Mouse (Mus musculus) forebrain, postnatal 0 days (tissue): ENCODE results near the gene Tcf7l1. TPM values are rescaled to one million over a fixed set of nuclear protein-coding genes. Genes with fewer than 3 reads are reported as not detected.

Source experiments
- ATAC-seq: fragments of 200-750 bp; cut with Nextera tagmentation; 2 replicates; pipeline ENCODE4 v1.8.0; 2017; ENCODE audit warnings: mild to moderate bottlenecking, moderate library complexity
- DNase-seq: peaks from one replicate; pipeline ENCODE4 v3.0.0-alpha.2; 2015
- H3K27ac ChIP-seq: fragments of 300-500 bp; sonication (generic); 2 replicates; pipeline ENCODE4 v1.5.1; 2014; ENCODE audit warnings: low read depth, mild to moderate bottlenecking, antibody characterized with exemption, low read length, moderate library complexity, mixed read lengths
- H3K27me3 ChIP-seq: fragments of 300-500 bp; sonication (generic); 2 replicates; pipeline ENCODE4 v1.6.1; 2014; ENCODE audit warnings: mild to moderate bottlenecking, low read length, mixed read lengths; ENCODE audit not compliant: insufficient read depth
- H3K36me3 ChIP-seq: fragments of 300-500 bp; sonication (generic); 2 replicates; pipeline ENCODE4 v1.6.1; 2014; ENCODE audit warnings: mild to moderate bottlenecking, moderate library complexity; ENCODE audit not compliant: insufficient read depth
- H3K4me1 ChIP-seq: fragments of 300-500 bp; sonication (generic); 2 replicates; pipeline ENCODE4 v1.6.1; 2014; ENCODE audit warnings: antibody characterized with exemption; ENCODE audit not compliant: insufficient read depth
- H3K4me2 ChIP-seq: fragments of 300-500 bp; sonication (generic); 2 replicates; pipeline ENCODE4 v1.6.1; 2014; ENCODE audit warnings: low read depth, mild to moderate bottlenecking, moderate library complexity
- H3K4me3 ChIP-seq: fragments of 300-500 bp; sonication (generic); 2 replicates; pipeline ENCODE4 v1.5.1; 2014; ENCODE audit warnings: low read depth, low read length, mixed read lengths
- H3K9ac ChIP-seq: fragments of 300-500 bp; sonication (generic); 2 replicates; pipeline ENCODE4 v1.6.1; 2014; ENCODE audit warnings: mild to moderate bottlenecking
- H3K9me3 ChIP-seq: fragments of 300-500 bp; sonication (generic); 2 replicates; pipeline ENCODE4 v1.6.1; 2016; ENCODE audit warnings: low read length
- CTCF ChIP-seq: sonication (generic); IDR thresholded peaks from 2 replicates; pipeline ENCODE4 v1.5.1; 2016; ENCODE audit warnings: antibody characterized with exemption, control low read depth, low read depth
- WGBS: fragments of 180-500 bp; shearing (Covaris S2); extraction: QIAGEN DNeasy Blood & Tissue Kit; methylation state at CpG from one replicate; pipeline ENCODE4 v1.1.7; 2014; 5-methylcytosine and 5-hydroxymethylcytosine counted together
- polyA plus RNA-seq: library from polyadenylated mRNA; unstranded; fragments of >200 nt; fragmentation: Nextera tagmentation; extraction: Ambion mirVana; gene quantifications from 2 replicates; pipeline ENCODE4 v1.2.1, GENCODE M21; 2015
- total RNA-seq: library from RNA; depleted of rRNA; stranded (reverse); fragments of >200 nt; gene quantifications from 2 replicates; pipeline ENCODE4 v1.2.3, GENCODE M21; 2014

Tcf7l1 gene
- total and polyA plus RNA-seq, 2 experiments from 2014 or later: 1.1 to 4.5 TPM

DNA sequence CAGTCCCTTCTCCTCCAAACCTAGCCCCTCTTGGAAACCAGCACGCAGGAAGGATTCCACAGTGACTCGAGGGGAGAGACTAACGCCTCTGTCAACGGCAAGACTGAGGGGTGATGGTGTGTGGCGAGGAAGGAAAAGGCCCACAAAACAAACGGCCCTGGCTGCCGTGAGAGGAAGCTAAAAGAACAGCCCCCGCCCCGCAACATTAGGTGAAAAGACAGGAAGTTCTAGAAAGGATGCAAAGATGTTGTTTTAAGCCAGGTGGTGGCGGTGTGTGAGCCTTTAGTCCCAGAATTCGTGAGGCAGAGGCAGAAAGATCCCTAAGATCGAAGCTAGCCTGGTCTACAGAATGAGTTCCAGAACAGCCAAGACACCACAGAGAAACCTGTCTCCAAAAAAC is 43.3 kb downstream of the Tcf7l1 start:
- H3K9ac ChIP-seq: no peak overlapping the region
- H3K27me3 ChIP-seq: no peaks in the 10 kb centered on the region
- H3K4me1 ChIP-seq: no peaks in the 10 kb centered on the region
- ATAC-seq (no peak), DNase-seq (no peak)
- H3K9me3 ChIP-seq: no peaks in the 10 kb centered on the region
- 81% methylated on average over 12 of the region's 12 CpGs for WGBS
- H3K4me2 ChIP-seq: no peak overlapping the region
- no peak overlapping the region for H3K4me3 ChIP-seq
- no peaks in the 10 kb centered on the region for H3K36me3 ChIP-seq
- no peak for TF ChIP-seq CTCF
- no peak overlapping the region for H3K27ac ChIP-seq

DNA sequence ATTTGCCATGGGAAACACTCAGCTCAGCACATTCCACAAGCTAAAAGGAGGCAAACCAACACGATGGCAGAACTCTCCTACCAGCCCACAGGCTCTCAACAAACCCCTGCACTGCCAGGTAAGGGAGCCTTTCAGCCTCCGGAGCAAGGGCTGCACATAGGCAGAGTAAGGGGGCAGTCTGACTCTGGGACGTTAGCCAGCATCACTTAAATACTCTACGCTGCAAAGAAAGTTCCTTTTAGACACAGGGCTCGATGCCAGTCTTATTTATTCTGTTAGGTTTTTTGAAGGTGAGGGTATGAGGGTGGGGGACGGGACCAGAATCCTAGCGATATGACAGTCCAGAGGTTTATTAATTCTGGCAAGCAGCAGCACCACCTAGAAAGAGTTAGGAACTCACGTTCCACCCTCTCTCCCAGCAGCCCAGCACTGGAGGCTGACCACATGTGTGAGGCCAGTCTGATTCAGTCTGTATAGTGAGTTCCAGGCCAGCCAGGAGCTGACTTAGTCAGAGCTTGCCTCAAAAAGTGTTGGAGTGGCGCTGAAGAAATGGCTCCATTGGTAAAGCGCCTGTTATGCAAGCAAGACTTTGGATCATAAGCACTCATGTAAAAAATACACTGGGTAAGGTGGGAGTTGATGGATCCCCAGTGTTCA is 44.8 kb downstream of the Tcf7l1 start:
- H3K9ac ChIP-seq: no peak overlapping the region
- WGBS: 35% methylated on average over 10 of the region's 10 CpGs
- H3K9me3 ChIP-seq: no peaks in the 10 kb centered on the region
- H3K4me3 ChIP-seq: no peak overlapping the region
- no peaks in the 10 kb centered on the region for H3K36me3 ChIP-seq
- no peaks in the 10 kb centered on the region for H3K27me3 ChIP-seq
- H3K4me2 ChIP-seq: no peak overlapping the region
- no peak for ATAC-seq
- DNase-seq: no peak
- TF ChIP-seq CTCF: no peak
- H3K4me1 ChIP-seq: no peaks in the 10 kb centered on the region
- H3K27ac ChIP-seq: no peak overlapping the region

DNA sequence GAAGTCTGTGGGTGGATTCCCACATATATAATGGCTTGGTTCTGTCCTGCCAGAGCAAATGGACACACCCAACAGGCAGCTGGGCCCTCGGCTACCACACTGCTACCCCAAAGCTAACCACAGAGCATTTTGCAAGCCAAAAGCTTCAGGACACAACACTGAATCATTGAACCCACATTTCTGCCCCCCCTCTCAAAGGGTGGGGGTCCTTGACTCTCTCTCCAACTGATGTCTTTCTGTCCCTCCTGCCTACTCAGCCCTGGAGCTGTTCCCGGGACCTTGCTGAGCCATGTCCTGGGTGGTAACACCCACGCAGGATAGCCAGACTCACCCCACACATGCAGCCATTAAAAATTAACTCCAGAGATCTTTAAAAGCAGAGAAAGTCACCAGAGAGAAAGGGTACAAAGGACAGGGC is 45.4 kb downstream of the Tcf7l1 start:
- DNase-seq (no peak), ATAC-seq (no peak)
- no peaks in the 10 kb centered on the region for H3K36me3 ChIP-seq
- H3K27me3 ChIP-seq: no peaks in the 10 kb centered on the region
- 63% methylated on average over 3 of the region's 3 CpGs for WGBS
- H3K4me3 ChIP-seq: no peak overlapping the region
- no peak overlapping the region for H3K27ac ChIP-seq
- H3K9ac ChIP-seq: no peak overlapping the region
- H3K4me2 ChIP-seq: no peak overlapping the region
- no peaks in the 10 kb centered on the region for H3K4me1 ChIP-seq
- no peaks in the 10 kb centered on the region for H3K9me3 ChIP-seq
- no peak for TF ChIP-seq CTCF

DNA sequence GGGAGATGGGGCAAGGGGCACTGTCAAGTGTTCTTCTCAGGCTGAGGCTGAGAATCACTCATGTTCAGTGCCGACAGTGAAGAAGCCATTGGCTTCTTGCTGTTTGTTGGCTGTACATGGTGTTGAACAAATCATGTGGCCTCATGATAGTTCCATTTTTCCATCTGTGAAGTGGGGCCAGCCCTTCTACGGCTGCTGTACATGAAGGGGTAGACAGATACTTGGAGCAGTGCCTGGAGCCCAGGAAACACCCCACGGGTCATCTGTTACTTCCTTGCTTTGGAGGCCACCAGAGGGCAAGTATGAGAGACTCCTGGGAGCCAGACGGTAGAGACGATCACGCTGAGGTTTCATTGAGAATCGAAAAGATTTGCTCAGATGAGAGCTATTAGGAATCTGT is 46.7 kb downstream of the Tcf7l1 start:
- DNase-seq (no peak), ATAC-seq (no peak)
- Histone ChIP-seq H3K27ac (no peak overlapping the region), H3K4me3 (no peak overlapping the region), H3K27me3 (no peaks in the 10 kb centered on the region), H3K9ac (no peak overlapping the region), H3K36me3 (no peaks in the 10 kb centered on the region), H3K4me1 (no peaks in the 10 kb centered on the region), H3K4me2 (no peak overlapping the region), H3K9me3 (no peaks in the 10 kb centered on the region)
- no peak for TF ChIP-seq CTCF
- WGBS: 82% methylated on average over 7 of the region's 7 CpGs

DNA sequence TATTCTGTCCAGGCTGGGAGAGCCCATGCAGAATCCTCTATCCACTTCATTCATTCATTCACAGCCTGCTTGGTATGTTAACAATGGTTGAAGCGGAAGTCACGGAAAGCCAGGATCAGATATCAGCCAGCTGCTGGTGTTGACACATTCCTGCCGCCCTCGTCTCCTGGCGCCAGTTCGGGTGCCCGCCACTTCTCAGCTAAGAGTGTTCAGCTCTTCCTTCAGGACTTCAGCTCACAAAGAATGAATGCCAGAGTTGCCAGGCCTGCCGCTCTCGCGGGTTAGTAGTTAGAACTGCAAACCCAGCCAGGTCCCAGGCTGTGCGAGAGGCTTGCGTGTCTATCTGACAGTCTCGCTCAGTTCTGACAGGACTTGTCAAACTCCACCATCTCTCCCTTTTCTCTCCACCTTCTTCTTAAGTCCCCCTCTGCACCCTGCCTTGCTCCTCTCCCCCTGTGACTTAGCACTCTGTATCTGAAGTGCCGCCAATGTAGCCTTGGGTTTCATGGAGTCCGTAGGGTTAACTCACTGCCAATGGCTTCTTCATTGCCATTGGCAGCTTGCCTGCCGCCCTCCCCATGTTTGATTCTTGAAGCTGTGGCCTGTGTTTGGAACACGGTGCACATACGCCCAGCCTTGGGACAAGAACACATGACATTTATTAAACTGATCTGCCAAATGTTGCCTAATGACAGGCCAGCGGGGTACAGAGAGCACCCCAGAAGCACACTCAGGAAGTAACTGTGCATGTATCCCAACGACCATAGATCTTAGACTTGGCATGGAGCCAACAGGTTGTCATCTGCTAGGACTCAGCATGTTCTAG is 48.2 kb downstream of the Tcf7l1 start:
- H3K4me3 ChIP-seq: no peak overlapping the region
- H3K4me2 ChIP-seq: no peak overlapping the region
- peak; percentile 42 for DNase-seq
- no peak overlapping the region for H3K9ac ChIP-seq
- H3K27me3 ChIP-seq: no peaks in the 10 kb centered on the region
- H3K9me3 ChIP-seq: no peaks in the 10 kb centered on the region
- WGBS: 26% methylated on average over 20 of the region's 20 CpGs
- peak; percentile 70 for ATAC-seq
- H3K36me3 ChIP-seq: no peaks in the 10 kb centered on the region
- TF ChIP-seq CTCF: no peak
- no peaks in the 10 kb centered on the region for H3K4me1 ChIP-seq
- no peak overlapping the region for H3K27ac ChIP-seq

DNA sequence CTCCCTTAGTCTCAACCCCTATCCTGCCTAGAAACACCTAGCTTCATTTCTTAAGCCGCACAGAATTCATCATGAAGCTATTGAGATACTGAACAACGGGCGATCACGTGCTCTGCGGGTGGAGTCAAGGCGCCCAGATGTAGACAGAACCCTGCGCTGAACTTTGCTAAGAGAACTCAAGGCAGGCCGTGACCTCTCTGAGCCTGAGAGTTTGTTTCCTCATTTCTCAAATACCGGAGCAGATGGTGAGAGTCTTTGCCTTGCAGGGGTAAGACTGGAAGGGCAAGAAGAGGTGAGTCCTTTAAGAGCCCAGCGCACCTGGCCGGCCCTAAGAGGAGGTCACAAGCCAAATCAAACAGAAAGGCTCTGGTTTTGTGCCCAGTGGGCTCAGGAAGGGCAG is 52.2 kb downstream of the Tcf7l1 start:
- H3K27me3 ChIP-seq: no peaks in the 10 kb centered on the region
- DNase-seq (no peak), ATAC-seq (no peak)
- no peak overlapping the region for H3K4me2 ChIP-seq
- no peaks in the 10 kb centered on the region for H3K4me1 ChIP-seq
- H3K27ac ChIP-seq: no peak overlapping the region
- no peak overlapping the region for H3K4me3 ChIP-seq
- no peaks in the 10 kb centered on the region for H3K36me3 ChIP-seq
- TF ChIP-seq CTCF: no peak
- 96% methylated on average over 11 of the region's 11 CpGs for WGBS
- H3K9ac ChIP-seq: no peak overlapping the region
- H3K9me3 ChIP-seq: no peaks in the 10 kb centered on the region

DNA sequence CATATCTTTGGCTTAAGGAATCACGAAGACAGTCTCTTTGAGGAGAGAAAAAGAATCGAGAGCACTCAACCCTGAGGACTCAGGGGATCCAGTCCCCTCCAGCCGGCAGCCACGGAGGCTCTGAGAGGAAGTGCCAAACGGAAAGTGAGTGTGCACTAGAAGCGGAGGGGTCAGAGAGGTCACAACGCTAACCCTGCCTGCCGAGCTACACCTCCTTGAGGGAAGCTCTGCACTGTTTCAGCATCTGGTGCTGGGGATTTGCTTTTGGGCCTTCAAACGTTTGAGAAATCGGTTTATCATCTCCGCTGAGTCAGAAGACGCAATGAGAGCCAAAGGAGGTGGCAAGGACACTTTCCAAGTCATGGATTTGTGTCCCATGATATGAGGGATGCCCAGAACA is 53.8 kb downstream of the Tcf7l1 start:
- Histone ChIP-seq H3K27ac (no peak overlapping the region), H3K27me3 (no peaks in the 10 kb centered on the region), H3K36me3 (no peaks in the 10 kb centered on the region), H3K4me1 (peaks cover 5% of the 10 kb centered on the region; the same call in 1 of the 2 replicates), H3K9me3 (no peaks in the 10 kb centered on the region), H3K4me3 (no peak overlapping the region), H3K9ac (no peak overlapping the region), H3K4me2 (no peak overlapping the region)
- DNase-seq: no peak
- no peak for ATAC-seq
- WGBS: 59% methylated on average over 12 of the region's 12 CpGs
- TF ChIP-seq CTCF: no peak
